Mouse (Mus musculus) intestine, embryonic 14.5 days (tissue): ENCODE data around the gene Rps13. TPM values are rescaled to one million over a fixed set of nuclear protein-coding genes. Genes with fewer than 3 reads are reported as not detected.

Source experiments
- ATAC-seq: fragments of 200-750 bp; cut with Nextera tagmentation; replicated peaks from 2 replicates; pipeline ENCODE4 v1.8.0; 2017; ENCODE audit warnings: low read depth, moderate number of reproducible peaks, moderate TSS enrichment, moderate library complexity; ENCODE audit not compliant: low FRiP score, low TSS enrichment
- DNase-seq: peaks from one replicate; pipeline ENCODE4 v3.0.0-alpha.2; 2018; ENCODE audit warnings: low spot score
- H3K27ac ChIP-seq: fragments of 300-500 bp; sonication (generic); 2 replicates; pipeline ENCODE4 v1.5.1; 2014; ENCODE audit warnings: low read depth, mild to moderate bottlenecking, control low read depth
- H3K27me3 ChIP-seq: fragments of 300-500 bp; sonication (generic); replicated peaks from 2 replicates; pipeline ENCODE4 v1.6.1; 2014; ENCODE audit warnings: low read length, control low read depth; ENCODE audit not compliant: control insufficient read depth, insufficient read depth
- H3K36me3 ChIP-seq: fragments of 300-500 bp; sonication (generic); 2 replicates; pipeline ENCODE4 v1.6.1; 2014; ENCODE audit warnings: low read length, control low read depth; ENCODE audit not compliant: control insufficient read depth, insufficient read depth
- H3K4me1 ChIP-seq: fragments of 300-500 bp; sonication (generic); replicated peaks from 2 replicates; pipeline ENCODE4 v1.6.1; 2014; ENCODE audit warnings: low read length, control low read depth, mixed read lengths; ENCODE audit not compliant: control insufficient read depth, insufficient read depth
- H3K4me2 ChIP-seq: fragments of 300-500 bp; sonication (generic); 2 replicates; pipeline ENCODE4 v1.6.1; 2014; ENCODE audit warnings: low read length
- H3K4me3 ChIP-seq: fragments of 300-500 bp; sonication (generic); 2 replicates; pipeline ENCODE4 v1.5.1; 2014; ENCODE audit warnings: low read depth, low read length, control low read depth, mixed read lengths
- H3K9ac ChIP-seq: fragments of 300-500 bp; sonication (generic); 2 replicates; pipeline ENCODE4 v1.6.1; 2014; ENCODE audit warnings: mild to moderate bottlenecking, low read length
- H3K9me3 ChIP-seq: fragments of 300-500 bp; sonication (generic); 2 replicates; pipeline ENCODE4 v1.6.1; 2016; ENCODE audit warnings: low read length, control low read depth; ENCODE audit not compliant: control insufficient read depth
- WGBS: fragments of 180-500 bp; shearing (Covaris S2); extraction: QIAGEN DNeasy Blood & Tissue Kit; methylation state at CpG from one replicate; pipeline ENCODE4 v1.1.7; 2014; 5-methylcytosine and 5-hydroxymethylcytosine counted together
- polyA plus RNA-seq: library from polyadenylated mRNA; unstranded; fragments of >200 nt; fragmentation: Nextera tagmentation; extraction: Ambion mirVana; gene quantifications from 2 replicates; pipeline ENCODE4 v1.2.1, GENCODE M21; 2014

Rps13 gene
- polyA plus RNA-seq, 1 experiment from 2014 or later, result 1,152 TPM

- no peaks in the 10 kb centered on the region for H3K27me3 ChIP-seq
- H3K9me3 ChIP-seq, result no peaks in the 10 kb centered on the region
- DNase-seq (no peak), ATAC-seq (peak; percentile 86)
- H3K4me3 ChIP-seq, result no peak overlapping the region
- H3K9ac ChIP-seq, result no peak overlapping the region
- H3K27ac ChIP-seq, result peak overlapping the region; percentile 64
- H3K36me3 ChIP-seq, result no peaks in the 10 kb centered on the region
- WGBS, result 20% methylated on average over 11 of the region's 11 CpGs
- no peak overlapping the region for H3K4me2 ChIP-seq
- peaks cover 42% of the 10 kb centered on the region for H3K4me1 ChIP-seq
Measured at GRCm38 (mm10) chr7:116286611-116287355, 47.2 kb downstream of the Rps13 start.

GRCm38 (mm10) chr7:116286173-116286572, 47.8 kb downstream of the Rps13 start:
- Histone ChIP-seq H3K9me3 (no peaks in the 10 kb centered on the region), H3K4me1 (peaks cover 42% of the 10 kb centered on the region), H3K9ac (no peak overlapping the region), H3K4me3 (no peak overlapping the region), H3K4me2 (no peak overlapping the region), H3K36me3 (no peaks in the 10 kb centered on the region), H3K27me3 (no peaks in the 10 kb centered on the region), H3K27ac (peak overlapping the region; percentile 57; the same call in 1 of the 2 replicates)
- ATAC-seq (no peak), DNase-seq (no peak)
- WGBS, result 64% methylated on average over 12 of the region's 12 CpGs

- DNase-seq, result no peak
- ATAC-seq, result no peak
- H3K27ac ChIP-seq, result no peak overlapping the region
- no peak overlapping the region for H3K9ac ChIP-seq
- no peaks in the 10 kb centered on the region for H3K9me3 ChIP-seq
- H3K36me3 ChIP-seq, result no peaks in the 10 kb centered on the region
- WGBS, result 56% methylated on average over 1 of the region's 1 CpGs
- no peak overlapping the region for H3K4me3 ChIP-seq
- no peak overlapping the region for H3K4me2 ChIP-seq
- H3K27me3 ChIP-seq, result no peaks in the 10 kb centered on the region
- peaks cover 42% of the 10 kb centered on the region for H3K4me1 ChIP-seq
Measured at GRCm38 (mm10) chr7:116285216-116285615, 48.8 kb downstream of the Rps13 start.

GRCm38 (mm10) chr7:116282755-116283154, 51.2 kb downstream of the Rps13 start:
- no peak overlapping the region for H3K4me3 ChIP-seq
- H3K9ac ChIP-seq, result no peak overlapping the region
- no peak overlapping the region for H3K4me2 ChIP-seq
- H3K27me3 ChIP-seq, result no peaks in the 10 kb centered on the region
- H3K36me3 ChIP-seq, result no peaks in the 10 kb centered on the region
- H3K27ac ChIP-seq, result no peak overlapping the region
- no peaks in the 10 kb centered on the region for H3K9me3 ChIP-seq
- peaks cover 30% of the 10 kb centered on the region for H3K4me1 ChIP-seq
- ATAC-seq (no peak), DNase-seq (no peak)
- WGBS, result 40% methylated on average over 11 of the region's 11 CpGs

Other genes starting within 250 kb of the Rps13 start
- 0.58 and 0.91 TPM in 2 replicates for gene Gm4353, start 249.6 kb downstream of the Rps13 start, polyA plus RNA-seq
- gene Plekha7, start 25.8 kb downstream of the Rps13 start, polyA plus RNA-seq, result 10.7 and 10.8 TPM in 2 replicates
- 31.9 and 32.9 TPM in 2 replicates for gene Pik3c2a, start 109.3 kb upstream of the Rps13 start, polyA plus RNA-seq
- 16.5 and 19.0 TPM in 2 replicates for gene Nucb2, start 170.2 kb upstream of the Rps13 start, polyA plus RNA-seq